Mouse (Mus musculus) forebrain, postnatal 0 days (tissue): ENCODE measurements around the gene Zbtb38. TPM values are rescaled to one million over a fixed set of nuclear protein-coding genes. Genes with fewer than 3 reads are reported as not detected.

ENCODE experiments used
- ATAC-seq: fragments of 200-750 bp; cut with Nextera tagmentation; 2 replicates; pipeline ENCODE4 v1.8.0; 2017; ENCODE audit warnings: mild to moderate bottlenecking, moderate library complexity
- DNase-seq: peaks from one replicate; pipeline ENCODE4 v3.0.0-alpha.2; 2015
- H3K27ac ChIP-seq: fragments of 300-500 bp; sonication (generic); 2 replicates; pipeline ENCODE4 v1.5.1; 2014; ENCODE audit warnings: low read depth, mild to moderate bottlenecking, antibody characterized with exemption, low read length, moderate library complexity, mixed read lengths
- H3K27me3 ChIP-seq: fragments of 300-500 bp; sonication (generic); 2 replicates; pipeline ENCODE4 v1.6.1; 2014; ENCODE audit warnings: mild to moderate bottlenecking, low read length, mixed read lengths; ENCODE audit not compliant: insufficient read depth
- H3K36me3 ChIP-seq: fragments of 300-500 bp; sonication (generic); 2 replicates; pipeline ENCODE4 v1.6.1; 2014; ENCODE audit warnings: mild to moderate bottlenecking, moderate library complexity; ENCODE audit not compliant: insufficient read depth
- H3K4me1 ChIP-seq: fragments of 300-500 bp; sonication (generic); 2 replicates; pipeline ENCODE4 v1.6.1; 2014; ENCODE audit warnings: antibody characterized with exemption; ENCODE audit not compliant: insufficient read depth
- H3K4me2 ChIP-seq: fragments of 300-500 bp; sonication (generic); 2 replicates; pipeline ENCODE4 v1.6.1; 2014; ENCODE audit warnings: low read depth, mild to moderate bottlenecking, moderate library complexity
- H3K4me3 ChIP-seq: fragments of 300-500 bp; sonication (generic); 2 replicates; pipeline ENCODE4 v1.5.1; 2014; ENCODE audit warnings: low read depth, low read length, mixed read lengths
- H3K9ac ChIP-seq: fragments of 300-500 bp; sonication (generic); 2 replicates; pipeline ENCODE4 v1.6.1; 2014; ENCODE audit warnings: mild to moderate bottlenecking
- H3K9me3 ChIP-seq: fragments of 300-500 bp; sonication (generic); 2 replicates; pipeline ENCODE4 v1.6.1; 2016; ENCODE audit warnings: low read length
- CTCF ChIP-seq: sonication (generic); IDR thresholded peaks from 2 replicates; pipeline ENCODE4 v1.5.1; 2016; ENCODE audit warnings: antibody characterized with exemption, control low read depth, low read depth
- WGBS: fragments of 180-500 bp; shearing (Covaris S2); extraction: QIAGEN DNeasy Blood & Tissue Kit; methylation state at CpG from one replicate; pipeline ENCODE4 v1.1.7; 2014; 5-methylcytosine and 5-hydroxymethylcytosine counted together
- polyA plus RNA-seq: library from polyadenylated mRNA; unstranded; fragments of >200 nt; fragmentation: Nextera tagmentation; extraction: Ambion mirVana; gene quantifications from 2 replicates; pipeline ENCODE4 v1.2.1, GENCODE M21; 2015
- total RNA-seq: library from RNA; depleted of rRNA; stranded (reverse); fragments of >200 nt; gene quantifications from 2 replicates; pipeline ENCODE4 v1.2.3, GENCODE M21; 2014

The Zbtb38 gene
- total and polyA plus RNA-seq, 2 experiments from 2014 or later: 44.2 to 68.3 TPM

GRCm38 (mm10) chr9:96668628-96669027 lies 84.0 kb downstream of the Zbtb38 start:
- no peak overlapping the region for H3K4me2 ChIP-seq
- H3K27ac ChIP-seq: no peak overlapping the region
- ATAC-seq (peak; percentile 25), DNase-seq (peak; percentile 74)
- no peak overlapping the region for H3K9ac ChIP-seq
- peak; percentile 81 for TF ChIP-seq CTCF
- H3K4me1 ChIP-seq: no peaks in the 10 kb centered on the region
- no peaks in the 10 kb centered on the region for H3K27me3 ChIP-seq
- no peaks in the 10 kb centered on the region for H3K9me3 ChIP-seq
- no peak overlapping the region for H3K4me3 ChIP-seq
- no peaks in the 10 kb centered on the region for H3K36me3 ChIP-seq
- 46% methylated on average over 5 of the region's 5 CpGs for WGBS

GRCm38 (mm10) chr9:96660510-96661244 lies 92.0 kb downstream of the Zbtb38 start:
- peak; percentile 45 for DNase-seq
- peak; percentile 93 for ATAC-seq
- H3K36me3 ChIP-seq: no peaks in the 10 kb centered on the region
- no peaks in the 10 kb centered on the region for H3K27me3 ChIP-seq
- H3K4me2 ChIP-seq: no peak overlapping the region
- no peaks in the 10 kb centered on the region for H3K9me3 ChIP-seq
- WGBS: 56% methylated on average over 10 of the region's 10 CpGs
- H3K4me1 ChIP-seq: no peaks in the 10 kb centered on the region
- no peak overlapping the region for H3K4me3 ChIP-seq
- no peak overlapping the region for H3K27ac ChIP-seq
- no peak overlapping the region for H3K9ac ChIP-seq
- TF ChIP-seq CTCF: no peak

- Histone ChIP-seq H3K27ac (no peak overlapping the region), H3K4me2 (no peak overlapping the region), H3K36me3 (no peaks in the 10 kb centered on the region), H3K27me3 (no peaks in the 10 kb centered on the region), H3K9ac (no peak overlapping the region), H3K4me1 (no peaks in the 10 kb centered on the region), H3K9me3 (no peaks in the 10 kb centered on the region), H3K4me3 (no peak overlapping the region)
- ATAC-seq (no peak), DNase-seq (no peak)
- no peak for TF ChIP-seq CTCF
- WGBS: 78% methylated on average over 2 of the region's 2 CpGs
These were observed 92.8 kb downstream of the Zbtb38 start for GRCm38 (mm10) chr9:96659801-96660200.

- ATAC-seq: no peak
- TF ChIP-seq CTCF: no peak
- Histone ChIP-seq H3K4me1 (no peaks in the 10 kb centered on the region), H3K36me3 (no peaks in the 10 kb centered on the region), H3K27ac (no peak overlapping the region), H3K27me3 (no peaks in the 10 kb centered on the region), H3K9me3 (no peaks in the 10 kb centered on the region), H3K4me2 (no peak overlapping the region), H3K9ac (no peak overlapping the region), H3K4me3 (no peak overlapping the region)
- DNase-seq: no peak
- 74% methylated on average over 4 of the region's 4 CpGs for WGBS
These were observed 99.1 kb downstream of the Zbtb38 start for GRCm38 (mm10) chr9:96653538-96653937.

GRCm38 (mm10) chr9:96652763-96653162 lies 99.9 kb downstream of the Zbtb38 start:
- TF ChIP-seq CTCF: 0 out of 2 replicates have a peak, but pooled peaks have one; percentile 29
- ATAC-seq: no peak

DNA sequence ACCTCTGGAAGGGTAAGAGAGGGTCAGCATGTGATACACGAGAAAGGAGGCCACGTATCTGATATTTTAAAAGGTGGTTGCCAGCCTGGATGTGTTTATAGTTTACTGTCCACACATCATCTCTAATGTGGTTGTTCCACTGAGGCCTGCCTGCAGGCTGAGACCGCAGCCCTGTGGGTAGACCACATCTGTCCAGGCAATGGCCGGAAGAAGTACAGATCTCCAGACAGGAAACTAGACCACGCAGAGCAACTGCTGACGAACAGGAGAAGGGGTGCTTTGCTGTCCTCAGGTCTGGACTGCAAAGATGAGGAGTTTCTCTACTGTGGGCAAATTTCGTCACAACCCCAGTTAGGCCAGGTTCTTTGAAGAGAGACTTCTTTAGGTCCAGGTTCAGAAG lies 101.8 kb downstream of the Zbtb38 start:
- H3K9me3 ChIP-seq: no peaks in the 10 kb centered on the region

More at GRCm38 (mm10) chr9:96652763-96653162, 99.9 kb downstream of the Zbtb38 start:
- H3K9me3 ChIP-seq: no peaks in the 10 kb centered on the region
- no peak overlapping the region for H3K4me3 ChIP-seq
- no peak for DNase-seq
- no peaks in the 10 kb centered on the region for H3K27me3 ChIP-seq
- no peak overlapping the region for H3K9ac ChIP-seq
- H3K4me2 ChIP-seq: no peak overlapping the region
- H3K36me3 ChIP-seq: no peaks in the 10 kb centered on the region
- no peaks in the 10 kb centered on the region for H3K4me1 ChIP-seq
- no peak overlapping the region for H3K27ac ChIP-seq
- WGBS: 64% methylated on average over 6 of the region's 6 CpGs

GRCm38 (mm10) chr9:96649924-96650323 lies 102.7 kb downstream of the Zbtb38 start:
- 71% methylated on average over 9 of the region's 9 CpGs for WGBS
- Histone ChIP-seq H3K36me3 (no peaks in the 10 kb centered on the region), H3K27me3 (no peaks in the 10 kb centered on the region), H3K9me3 (no peaks in the 10 kb centered on the region), H3K4me1 (no peaks in the 10 kb centered on the region), H3K27ac (no peak overlapping the region), H3K9ac (no peak overlapping the region), H3K4me2 (no peak overlapping the region), H3K4me3 (no peak overlapping the region)
- no peak for TF ChIP-seq CTCF
- DNase-seq (no peak), ATAC-seq (no peak)

More for the DNA sequence above, 101.8 kb downstream of the Zbtb38 start:
- no peak for DNase-seq
- Histone ChIP-seq H3K27me3 (no peaks in the 10 kb centered on the region), H3K4me3 (no peak overlapping the region), H3K4me2 (no peak overlapping the region), H3K36me3 (no peaks in the 10 kb centered on the region), H3K4me1 (no peaks in the 10 kb centered on the region), H3K9ac (no peak overlapping the region), H3K27ac (no peak overlapping the region)
- ATAC-seq: no peak
- 95% methylated on average over 7 of the region's 7 CpGs for WGBS
- TF ChIP-seq CTCF: no peak
